Mouse (Mus musculus): ENCODE results near the gene Abcf1. TPM values are rescaled to one million over a fixed set of nuclear protein-coding genes. Genes with fewer than 3 reads are reported as not detected.
"Not testable (repeated sequence)": the region's sequence is repeated elsewhere in the genome, so short reads cannot be mapped to it uniquely, and the experiment has no call there.

Abcf1 gene
- 73.9 and 76.5 TPM in 2 replicates for polyA plus RNA-seq (2016; fragmentation: Nextera tagmentation; extraction: Ambion mirVana)

GRCm38 (mm10) chr17:35969418-35970389, at the start of gene Abcf1:
Gene Abcf1 (minus strand): TSS chr17:35969761.
- Histone ChIP-seq H3K36me3 (peaks cover 35% of the 10 kb centered on the region), H3K27me3 (replicated peaks) (no peaks in the 10 kb centered on the region), H3K4me1 (replicated peaks) (peaks cover 17% of the 10 kb centered on the region), H3K9ac (peak within 1 kb of the TSS; percentile 74), H3K9me3 (replicated peaks) (no peaks in the 10 kb centered on the region), H3K4me2 (peak within 1 kb of the TSS; percentile 84), H3K27ac (ENCODE audit: poor library complexity, severe bottlenecking) (peak within 1 kb of the TSS; percentile 78), H3K4me3 (peak within 1 kb of the TSS; percentile 66)
- peak; percentile 99 for ATAC-seq (ENCODE audit: insufficient number of reproducible peaks, low FRiP score)
- WGBS = under 1% methylated on average over 68 of the region's 68 CpGs

GRCm38 (mm10) chr17:36018979-36019378, 49.4 kb upstream of the Abcf1 start:
- Histone ChIP-seq H3K4me2 (no peak overlapping the region; the same call in 1 of the 2 replicates), H3K36me3 (peaks cover 19% of the 10 kb centered on the region), H3K27ac (ENCODE audit: poor library complexity, severe bottlenecking) (0 out of 2 replicates have a peak overlapping the region, but pooled peaks have one; percentile 24), H3K9ac (no peak overlapping the region), H3K27me3 (replicated peaks) (no peaks in the 10 kb centered on the region), H3K4me3 (peak overlapping the region; percentile 27; the same call in 1 of the 2 replicates), H3K4me1 (replicated peaks) (peaks cover 10% of the 10 kb centered on the region), H3K9me3 (replicated peaks) (0 out of 2 replicates have a peak, but pooled peaks cover 5% of the 10 kb centered on the region)
- ATAC-seq (ENCODE audit: insufficient number of reproducible peaks, low FRiP score) = 0 out of 2 replicates have a peak, but pooled peaks have one; percentile 19
- 51% methylated on average over 2 of the region's 2 CpGs for WGBS

- WGBS = 85% methylated on average over 5 of the region's 5 CpGs
- H3K4me1 ChIP-seq (replicated peaks) = no peaks in the 10 kb centered on the region
- no peak overlapping the region for H3K9ac ChIP-seq
- ATAC-seq (ENCODE audit: insufficient number of reproducible peaks, low FRiP score) = no peak
- H3K27me3 ChIP-seq (replicated peaks) = no peaks in the 10 kb centered on the region
- H3K27ac ChIP-seq (ENCODE audit: poor library complexity, severe bottlenecking) = no peak overlapping the region
- no peak overlapping the region for H3K4me2 ChIP-seq
- H3K36me3 ChIP-seq = peaks cover 19% of the 10 kb centered on the region
- H3K4me3 ChIP-seq = no peak overlapping the region
- 0 out of 2 replicates have a peak, but pooled peaks cover 5% of the 10 kb centered on the region for H3K9me3 ChIP-seq (replicated peaks)
Observed at GRCm38 (mm10) chr17:36017046-36017445, 47.5 kb upstream of the Abcf1 start.

GRCm38 (mm10) chr17:36014977-36015376, 45.4 kb upstream of the Abcf1 start:
- Histone ChIP-seq H3K27ac (ENCODE audit: poor library complexity, severe bottlenecking) (no peak overlapping the region), H3K9me3 (replicated peaks) (no peaks in the 10 kb centered on the region), H3K4me2 (no peak overlapping the region), H3K9ac (no peak overlapping the region), H3K36me3 (peaks cover 19% of the 10 kb centered on the region), H3K27me3 (replicated peaks) (no peaks in the 10 kb centered on the region), H3K4me3 (no peak overlapping the region), H3K4me1 (replicated peaks) (no peaks in the 10 kb centered on the region)
- no peak for ATAC-seq (ENCODE audit: insufficient number of reproducible peaks, low FRiP score)
- WGBS = 94% methylated on average over 5 of the region's 5 CpGs

- not testable (repeated sequence) for ATAC-seq (ENCODE audit: insufficient number of reproducible peaks, low FRiP score); H3K4me1 ChIP-seq (replicated peaks); H3K4me2 ChIP-seq; H3K4me3 ChIP-seq; H3K36me3 ChIP-seq; H3K27me3 ChIP-seq (replicated peaks); H3K27ac ChIP-seq (ENCODE audit: poor library complexity, severe bottlenecking); H3K9me3 ChIP-seq (replicated peaks); H3K9ac ChIP-seq
- WGBS = 96% methylated on average over 7 of the region's 7 CpGs
Observed at GRCm38 (mm10) chr17:36004409-36004808, 34.8 kb upstream of the Abcf1 start.

- ATAC-seq (ENCODE audit: insufficient number of reproducible peaks, low FRiP score) = no peak
- H3K27me3 ChIP-seq (replicated peaks) = no peaks in the 10 kb centered on the region
- no peak overlapping the region for H3K27ac ChIP-seq (ENCODE audit: poor library complexity, severe bottlenecking)
- peaks cover 7% of the 10 kb centered on the region; the same call in 1 of the 2 replicates for H3K36me3 ChIP-seq
- H3K9me3 ChIP-seq (replicated peaks) = 0 out of 2 replicates have a peak, but pooled peaks cover 7% of the 10 kb centered on the region
- H3K4me2 ChIP-seq = no peak overlapping the region
- no peaks in the 10 kb centered on the region for H3K4me1 ChIP-seq (replicated peaks)
- H3K4me3 ChIP-seq = no peak overlapping the region
- WGBS = 96% methylated on average over 7 of the region's 7 CpGs
- H3K9ac ChIP-seq = no peak overlapping the region
Observed at GRCm38 (mm10) chr17:36003331-36003730, 33.8 kb upstream of the Abcf1 start.

GRCm38 (mm10) chr17:36001966-36002365, 32.4 kb upstream of the Abcf1 start:
- Histone ChIP-seq H3K27ac (ENCODE audit: poor library complexity, severe bottlenecking) (no peak overlapping the region), H3K4me3 (no peak overlapping the region), H3K36me3 (peaks cover 6% of the 10 kb centered on the region; the same call in 1 of the 2 replicates), H3K9me3 (replicated peaks) (0 out of 2 replicates have a peak, but pooled peaks cover 7% of the 10 kb centered on the region), H3K9ac (no peak overlapping the region), H3K4me1 (replicated peaks) (peaks cover 7% of the 10 kb centered on the region), H3K27me3 (replicated peaks) (no peaks in the 10 kb centered on the region), H3K4me2 (no peak overlapping the region)
- peak; percentile 85 for ATAC-seq (ENCODE audit: insufficient number of reproducible peaks, low FRiP score)
- 85% methylated on average over 6 of the region's 6 CpGs for WGBS

GRCm38 (mm10) chr17:36001121-36001897, 31.7 kb upstream of the Abcf1 start:
- H3K27me3 ChIP-seq (replicated peaks) = no peaks in the 10 kb centered on the region
- peaks cover 3% of the 10 kb centered on the region; the same call in 1 of the 2 replicates for H3K36me3 ChIP-seq
- no peak overlapping the region for H3K9ac ChIP-seq
- peak overlapping the region; percentile 53 for H3K27ac ChIP-seq (ENCODE audit: poor library complexity, severe bottlenecking)
- no peak overlapping the region for H3K4me3 ChIP-seq
- H3K9me3 ChIP-seq (replicated peaks) = 0 out of 2 replicates have a peak, but pooled peaks cover 4% of the 10 kb centered on the region
- H3K4me1 ChIP-seq (replicated peaks) = peaks cover 7% of the 10 kb centered on the region
- no peak overlapping the region for H3K4me2 ChIP-seq
- peak; percentile 8 for ATAC-seq (ENCODE audit: insufficient number of reproducible peaks, low FRiP score)
- 91% methylated on average over 12 of the region's 12 CpGs for WGBS

- Histone ChIP-seq H3K4me2 (no peak overlapping the region), H3K27me3 (replicated peaks) (no peaks in the 10 kb centered on the region), H3K36me3 (peaks cover 3% of the 10 kb centered on the region; the same call in 1 of the 2 replicates), H3K9ac (no peak overlapping the region), H3K9me3 (replicated peaks) (0 out of 2 replicates have a peak, but pooled peaks cover 4% of the 10 kb centered on the region), H3K27ac (ENCODE audit: poor library complexity, severe bottlenecking) (no peak overlapping the region), H3K4me3 (no peak overlapping the region), H3K4me1 (replicated peaks) (peaks cover 10% of the 10 kb centered on the region)
- ATAC-seq (ENCODE audit: insufficient number of reproducible peaks, low FRiP score) = no peak
- 84% methylated on average over 4 of the region's 4 CpGs for WGBS
Observed at GRCm38 (mm10) chr17:36000349-36000748, 30.8 kb upstream of the Abcf1 start.

- no peak overlapping the region for H3K9ac ChIP-seq
- 67% methylated on average over 7 of the region's 7 CpGs for WGBS
- no peak for ATAC-seq (ENCODE audit: insufficient number of reproducible peaks, low FRiP score)
- no peak overlapping the region for H3K4me3 ChIP-seq
- peaks cover 16% of the 10 kb centered on the region for H3K4me1 ChIP-seq (replicated peaks)
- no peaks in the 10 kb centered on the region for H3K27me3 ChIP-seq (replicated peaks)
- H3K27ac ChIP-seq (ENCODE audit: poor library complexity, severe bottlenecking) = no peak overlapping the region
- H3K36me3 ChIP-seq = peaks cover 3% of the 10 kb centered on the region; the same call in 1 of the 2 replicates
- H3K9me3 ChIP-seq (replicated peaks) = 0 out of 2 replicates have a peak, but pooled peaks cover 4% of the 10 kb centered on the region
- H3K4me2 ChIP-seq = peak overlapping the region; percentile 31; the same call in 1 of the 2 replicates
Observed at GRCm38 (mm10) chr17:35999356-35999755, 29.8 kb upstream of the Abcf1 start.
